Mouse (Mus musculus) embryonic facial prominence, embryonic 13.5 days (tissue): ENCODE results near the gene Lrrn2. TPM values are rescaled to one million over a fixed set of nuclear protein-coding genes. Genes with fewer than 3 reads are reported as not detected.

Experiments
- ATAC-seq: fragments of 200-750 bp; cut with Nextera tagmentation; 2 replicates; pipeline ENCODE4 v1.8.0; 2017; ENCODE audit warnings: low read depth; ENCODE audit not compliant: insufficient number of reproducible peaks, insufficient read depth, low FRiP score, low TSS enrichment
- H3K27ac ChIP-seq: fragments of 300-500 bp; sonication (generic); 2 replicates; pipeline ENCODE4 v1.5.1; 2015; ENCODE audit warnings: moderate library complexity, mild to moderate bottlenecking, inconsistent platforms
- H3K27me3 ChIP-seq: fragments of 300-500 bp; sonication (generic); 2 replicates; pipeline ENCODE4 v1.6.1; 2015; ENCODE audit warnings: mild to moderate bottlenecking, inconsistent platforms
- H3K36me3 ChIP-seq: fragments of 300-500 bp; sonication (generic); 2 replicates; pipeline ENCODE4 v1.6.1; 2015; ENCODE audit warnings: mild to moderate bottlenecking, inconsistent platforms
- H3K4me1 ChIP-seq: fragments of 300-500 bp; sonication (generic); 2 replicates; pipeline ENCODE4 v1.6.1; 2015; ENCODE audit warnings: inconsistent platforms
- H3K4me2 ChIP-seq: fragments of 300-500 bp; sonication (generic); 2 replicates; pipeline ENCODE4 v1.6.1; 2015; ENCODE audit warnings: moderate library complexity, mild to moderate bottlenecking, inconsistent platforms
- H3K4me3 ChIP-seq: fragments of 300-500 bp; sonication (generic); 2 replicates; pipeline ENCODE4 v1.5.1; 2015; ENCODE audit warnings: mild to moderate bottlenecking, inconsistent platforms
- H3K9ac ChIP-seq: fragments of 300-500 bp; sonication (generic); 2 replicates; pipeline ENCODE4 v1.6.1; 2015; ENCODE audit warnings: mild to moderate bottlenecking, inconsistent platforms
- H3K9me3 ChIP-seq: fragments of 300-500 bp; sonication (generic); 2 replicates; pipeline ENCODE4 v1.6.1; 2016; ENCODE audit warnings: inconsistent platforms
- WGBS: fragments of 180-500 bp; shearing (Covaris S2); methylation state at CpG from one replicate; pipeline ENCODE4 v1.1.7; 2015; ENCODE audit warnings: mixed read lengths; 5-methylcytosine and 5-hydroxymethylcytosine counted together
- polyA plus RNA-seq: library from polyadenylated mRNA; unstranded; fragments of >200 nt; fragmentation: Nextera tagmentation; extraction: Ambion mirVana; gene quantifications from 2 replicates; pipeline ENCODE4 v1.2.1, GENCODE M21; 2015

Gene Lrrn2
- polyA plus RNA-seq, 1 experiment from 2014 or later, result 4.4 TPM

GRCm38 (mm10) chr1:132851771-132852170, 28.3 kb upstream of the Lrrn2 start:
- H3K4me3 ChIP-seq, result no peak overlapping the region
- WGBS, result 34% methylated on average over 4 of the region's 4 CpGs
- ATAC-seq, result no peak
- H3K4me2 ChIP-seq, result no peak overlapping the region
- H3K36me3 ChIP-seq, result no peaks in the 10 kb centered on the region
- peaks cover 8% of the 10 kb centered on the region for H3K4me1 ChIP-seq
- H3K9me3 ChIP-seq, result 0 out of 2 replicates have a peak, but pooled peaks cover 4% of the 10 kb centered on the region
- no peak overlapping the region for H3K27ac ChIP-seq
- no peak overlapping the region for H3K9ac ChIP-seq
- 0 out of 2 replicates have a peak, but pooled peaks cover 4% of the 10 kb centered on the region for H3K27me3 ChIP-seq

- 25% methylated on average over 8 of the region's 8 CpGs for WGBS
- H3K9me3 ChIP-seq, result no peaks in the 10 kb centered on the region
- peaks cover 8% of the 10 kb centered on the region for H3K4me1 ChIP-seq
- no peak overlapping the region for H3K27ac ChIP-seq
- no peaks in the 10 kb centered on the region for H3K36me3 ChIP-seq
- ATAC-seq, result no peak
- no peak overlapping the region for H3K4me3 ChIP-seq
- H3K9ac ChIP-seq, result no peak overlapping the region
- H3K27me3 ChIP-seq, result peaks cover 16% of the 10 kb centered on the region; the same call in 1 of the 2 replicates
- H3K4me2 ChIP-seq, result no peak overlapping the region
These were observed 26.8 kb upstream of the Lrrn2 start for GRCm38 (mm10) chr1:132853312-132853711.

- ATAC-seq, result no peak
- no peak overlapping the region for H3K4me2 ChIP-seq
- H3K27me3 ChIP-seq, result peaks cover 18% of the 10 kb centered on the region
- H3K4me3 ChIP-seq, result no peak overlapping the region
- H3K4me1 ChIP-seq, result peaks cover under 1% of the 10 kb centered on the region; the same call in 1 of the 2 replicates
- 43% methylated on average over 5 of the region's 5 CpGs for WGBS
- no peak overlapping the region for H3K9ac ChIP-seq
- H3K9me3 ChIP-seq, result no peaks in the 10 kb centered on the region
- no peaks in the 10 kb centered on the region for H3K36me3 ChIP-seq
- no peak overlapping the region for H3K27ac ChIP-seq
These were observed 21.3 kb upstream of the Lrrn2 start for GRCm38 (mm10) chr1:132858516-132859383.

GRCm38 (mm10) chr1:132864220-132864619, 15.9 kb upstream of the Lrrn2 start:
- ATAC-seq, result no peak

GRCm38 (mm10) chr1:132865585-132865984, 14.5 kb upstream of the Lrrn2 start:
- Histone ChIP-seq H3K4me1 (no peaks in the 10 kb centered on the region), H3K9me3 (no peaks in the 10 kb centered on the region), H3K36me3 (no peaks in the 10 kb centered on the region), H3K9ac (no peak overlapping the region), H3K27ac (no peak overlapping the region), H3K4me3 (no peak overlapping the region), H3K4me2 (no peak overlapping the region), H3K27me3 (peaks cover 11% of the 10 kb centered on the region; the same call in 1 of the 2 replicates)
- ATAC-seq, result no peak
- 74% methylated on average over 4 of the region's 4 CpGs for WGBS

More at GRCm38 (mm10) chr1:132864220-132864619, 15.9 kb upstream of the Lrrn2 start:
- no peak overlapping the region for H3K27ac ChIP-seq
- H3K36me3 ChIP-seq, result no peaks in the 10 kb centered on the region
- H3K4me1 ChIP-seq, result no peaks in the 10 kb centered on the region
- no peak overlapping the region for H3K9ac ChIP-seq
- H3K27me3 ChIP-seq, result peaks cover 11% of the 10 kb centered on the region; the same call in 1 of the 2 replicates
- WGBS, result 77% methylated on average over 2 of the region's 2 CpGs
- no peak overlapping the region for H3K4me2 ChIP-seq
- H3K4me3 ChIP-seq, result no peak overlapping the region
- H3K9me3 ChIP-seq, result no peaks in the 10 kb centered on the region

GRCm38 (mm10) chr1:132870327-132870726, 9.7 kb upstream of the Lrrn2 start:
- peaks cover 8% of the 10 kb centered on the region; the same call in 1 of the 2 replicates for H3K27me3 ChIP-seq
- no peak overlapping the region for H3K9ac ChIP-seq
- H3K27ac ChIP-seq, result no peak overlapping the region
- H3K4me3 ChIP-seq, result no peak overlapping the region
- ATAC-seq, result no peak
- H3K4me1 ChIP-seq, result no peaks in the 10 kb centered on the region
- H3K36me3 ChIP-seq, result no peaks in the 10 kb centered on the region
- H3K9me3 ChIP-seq, result no peaks in the 10 kb centered on the region
- WGBS, result 61% methylated on average over 7 of the region's 7 CpGs
- no peak overlapping the region for H3K4me2 ChIP-seq

- Histone ChIP-seq H3K9ac (no peak overlapping the region), H3K27ac (no peak overlapping the region), H3K9me3 (no peaks in the 10 kb centered on the region), H3K4me3 (no peak overlapping the region), H3K36me3 (no peaks in the 10 kb centered on the region), H3K4me1 (peaks cover 18% of the 10 kb centered on the region), H3K27me3 (peaks cover 85% of the 10 kb centered on the region), H3K4me2 (no peak overlapping the region)
- ATAC-seq, result no peak
- WGBS, result 18% methylated on average over 11 of the region's 11 CpGs
These were observed 992 bp upstream of the Lrrn2 start for GRCm38 (mm10) chr1:132878951-132879610.

- H3K9me3 ChIP-seq, result no peaks in the 10 kb centered on the region
- peak overlapping the region; percentile 98 for H3K4me2 ChIP-seq
- H3K36me3 ChIP-seq, result no peaks in the 10 kb centered on the region
- 5% methylated on average over 8 of the region's 8 CpGs for WGBS
- peaks cover 18% of the 10 kb centered on the region for H3K4me1 ChIP-seq
- H3K4me3 ChIP-seq, result peak overlapping the region; percentile 59
- ATAC-seq, result no peak
- peak overlapping the region; percentile 73 for H3K9ac ChIP-seq
- peaks cover 91% of the 10 kb centered on the region for H3K27me3 ChIP-seq
- H3K27ac ChIP-seq, result no peak overlapping the region
These were observed 292 bp upstream of the Lrrn2 start for GRCm38 (mm10) chr1:132879801-132880160.

- no peaks in the 10 kb centered on the region for H3K36me3 ChIP-seq
- peaks cover 23% of the 10 kb centered on the region for H3K4me1 ChIP-seq
- H3K4me3 ChIP-seq, result peak overlapping the region; percentile 59
- peak overlapping the region; percentile 73 for H3K9ac ChIP-seq
- no peak overlapping the region; the same call in 1 of the 2 replicates for H3K27ac ChIP-seq
- WGBS, result 2% methylated on average over 28 of the region's 28 CpGs
- peaks cover 85% of the 10 kb centered on the region for H3K27me3 ChIP-seq
- no peaks in the 10 kb centered on the region for H3K9me3 ChIP-seq
- 0 out of 2 replicates have a peak, but pooled peaks have one; percentile 15 for ATAC-seq
- H3K4me2 ChIP-seq, result peak overlapping the region; percentile 98
These were observed 1.1 kb downstream of the Lrrn2 start for GRCm38 (mm10) chr1:132881041-132881761.

GRCm38 (mm10) chr1:132881836-132882235, 1.8 kb downstream of the Lrrn2 start:
- 31% methylated on average over 9 of the region's 9 CpGs for WGBS
- Histone ChIP-seq H3K27me3 (peaks cover 81% of the 10 kb centered on the region), H3K4me2 (peak overlapping the region; percentile 98), H3K4me1 (peaks cover 25% of the 10 kb centered on the region), H3K36me3 (no peaks in the 10 kb centered on the region), H3K27ac (no peak overlapping the region; the same call in 1 of the 2 replicates), H3K9me3 (no peaks in the 10 kb centered on the region), H3K4me3 (peak overlapping the region; percentile 59; the same call in 1 of the 2 replicates), H3K9ac (no peak overlapping the region; the same call in 1 of the 2 replicates)
- ATAC-seq, result no peak

- H3K4me1 ChIP-seq, result peaks cover 22% of the 10 kb centered on the region
- WGBS, result 42% methylated on average over 4 of the region's 4 CpGs
- H3K27ac ChIP-seq, result no peak overlapping the region
- H3K4me3 ChIP-seq, result no peak overlapping the region
- peaks cover 56% of the 10 kb centered on the region for H3K27me3 ChIP-seq
- H3K4me2 ChIP-seq, result no peak overlapping the region
- H3K36me3 ChIP-seq, result no peaks in the 10 kb centered on the region
- no peak overlapping the region for H3K9ac ChIP-seq
- ATAC-seq, result no peak
- H3K9me3 ChIP-seq, result no peaks in the 10 kb centered on the region
These were observed 5.6 kb downstream of the Lrrn2 start for GRCm38 (mm10) chr1:132885701-132886100.
